Mouse (Mus musculus): ENCODE measurements around the gene Rpgrip1l.

Rpgrip1l gene

DNA sequence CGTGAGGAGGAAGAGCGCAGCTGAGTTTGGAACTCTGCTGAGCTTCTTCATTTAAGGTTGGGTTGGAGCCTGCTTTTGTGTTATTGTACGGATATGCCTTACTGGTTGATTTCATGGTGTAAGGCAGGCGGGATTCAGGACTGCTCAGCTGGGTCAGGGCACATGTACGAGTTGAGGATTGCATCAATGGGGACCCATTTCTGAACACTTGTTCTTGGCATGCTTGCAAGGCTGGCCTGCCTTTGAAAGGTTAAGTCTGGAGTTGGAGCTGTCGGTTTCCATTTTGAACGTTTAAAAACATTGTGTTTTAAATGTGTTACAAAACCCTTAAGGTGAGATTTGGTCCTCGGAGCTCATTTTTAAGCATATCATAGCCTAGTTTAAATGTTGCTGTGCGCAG lies 16.0 kb upstream of the Rpgrip1l start:
- no peak for DNase-seq (ENCODE audit: low spot score in 2 of 2)

GRCm38 (mm10) chr8:91327471-91328205 lies 14.6 kb upstream of the Rpgrip1l start:
- no peak for DNase-seq (ENCODE audit: low spot score in 2 of 2)

- DNase-seq (ENCODE audit: low spot score in 2 of 2) = no peak
Measured at GRCm38 (mm10) chr8:91326946-91327345, 13.9 kb upstream of the Rpgrip1l start.

GRCm38 (mm10) chr8:91326018-91326417 lies 13.0 kb upstream of the Rpgrip1l start:
- DNase-seq (ENCODE audit: low spot score in 2 of 2) = no peak

DNA sequence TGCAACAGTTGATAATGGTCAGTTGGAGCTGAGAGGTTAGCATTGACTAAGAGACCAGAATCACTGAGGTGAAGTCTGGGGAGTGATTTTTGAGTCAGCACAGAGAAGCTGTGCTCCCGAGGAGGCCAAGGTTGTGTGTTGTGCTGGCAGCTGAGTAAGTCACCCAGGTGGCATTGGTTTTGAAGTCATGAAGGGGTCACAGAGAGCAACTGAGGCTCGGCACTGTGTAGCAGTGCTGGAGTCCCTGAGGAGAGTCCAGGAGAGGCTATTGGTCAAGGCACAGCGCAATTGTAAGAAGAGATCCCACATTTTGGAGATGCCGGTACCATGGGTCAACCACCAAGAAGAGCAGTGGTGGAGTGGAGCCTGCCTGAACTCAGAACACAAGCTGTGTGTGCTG lies 11.9 kb upstream of the Rpgrip1l start:
- DNase-seq (ENCODE audit: low spot score in 2 of 2) = no peak

DNA sequence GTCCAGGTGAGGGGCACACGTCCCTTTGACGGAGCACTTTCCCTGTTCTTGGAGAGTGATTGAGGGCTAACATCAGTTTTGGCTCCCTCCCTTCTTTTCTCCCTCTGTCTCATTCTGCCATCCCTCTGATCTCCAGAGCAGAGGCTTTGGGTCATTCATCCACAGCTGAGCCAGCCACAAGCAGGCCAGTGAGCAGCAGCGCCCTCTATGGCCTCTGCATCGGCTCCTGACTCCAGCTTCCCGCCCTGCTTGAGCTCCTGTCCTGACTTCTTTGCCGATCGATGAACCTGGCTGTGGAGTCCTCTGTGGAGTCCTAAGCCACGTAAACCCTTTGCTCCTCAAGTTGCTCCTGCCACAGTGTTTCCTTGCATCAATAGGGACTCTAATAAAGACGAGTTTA lies 11.2 kb upstream of the Rpgrip1l start:
- no peak for DNase-seq (ENCODE audit: low spot score in 2 of 2)

DNA sequence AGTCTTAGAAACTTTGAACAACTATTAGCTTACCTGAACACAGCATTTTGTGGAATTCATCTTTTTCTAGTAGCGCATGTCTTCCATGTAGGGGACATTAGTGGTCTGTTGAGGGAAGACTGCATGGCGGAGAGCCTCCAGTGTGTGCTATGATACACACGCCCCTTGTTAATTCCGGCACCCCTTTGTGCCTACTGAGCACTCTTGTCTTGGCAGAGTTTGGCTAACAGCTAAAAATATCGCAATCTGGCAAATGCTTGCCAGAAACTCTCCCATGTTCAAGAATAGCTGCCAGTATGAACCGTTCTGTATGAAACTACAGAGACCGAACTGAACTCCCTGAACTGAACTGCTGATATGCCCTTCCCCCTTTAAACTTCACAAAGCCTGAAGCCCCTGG lies 10.4 kb upstream of the Rpgrip1l start:
- no peak for DNase-seq (ENCODE audit: low spot score in 2 of 2)

GRCm38 (mm10) chr8:91318938-91319729 lies 6.1 kb upstream of the Rpgrip1l start:
- DNase-seq (ENCODE audit: low spot score in 2 of 2) = no peak

DNA sequence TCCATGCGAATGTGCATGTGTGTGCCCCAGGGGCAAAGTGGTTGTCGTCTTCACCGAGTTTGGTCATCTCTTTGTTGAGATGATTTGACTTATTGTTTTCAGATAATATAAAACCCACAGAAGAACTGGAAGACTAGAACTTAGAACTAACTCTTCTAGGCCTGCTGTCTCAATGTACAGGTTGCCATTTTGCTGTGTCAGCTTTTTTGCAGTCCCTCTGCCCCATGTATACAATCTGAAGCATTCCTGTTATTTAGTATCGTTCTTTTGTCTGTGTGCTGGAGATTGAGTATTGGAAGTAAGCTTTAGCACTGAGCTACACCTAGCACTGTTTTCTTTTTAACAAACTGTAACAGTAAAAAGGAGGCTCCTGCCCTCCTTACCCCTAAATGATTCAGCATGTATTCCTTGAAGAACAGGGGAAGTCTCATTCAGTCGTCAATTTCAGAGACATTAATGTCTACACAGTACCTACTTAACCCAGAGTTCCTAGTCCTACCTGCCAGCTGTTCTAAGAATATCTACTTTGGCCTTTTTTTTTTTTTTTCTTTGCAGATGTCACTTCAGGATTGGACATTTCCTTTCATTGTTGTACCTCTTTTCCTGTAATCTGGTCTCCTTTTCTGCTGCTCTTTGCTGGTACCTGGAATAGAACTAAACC lies 4.6 kb upstream of the Rpgrip1l start:
- DNase-seq (ENCODE audit: low spot score in 2 of 2) = no peak

GRCm38 (mm10) chr8:91312342-91312741 lies 720 bp downstream of the Rpgrip1l start:
- no peak for DNase-seq (ENCODE audit: low spot score in 2 of 2)

GRCm38 (mm10) chr8:91304481-91305386 lies 8.3 kb downstream of the Rpgrip1l start:
- DNase-seq (ENCODE audit: low spot score in 2 of 2) = no peak

DNA sequence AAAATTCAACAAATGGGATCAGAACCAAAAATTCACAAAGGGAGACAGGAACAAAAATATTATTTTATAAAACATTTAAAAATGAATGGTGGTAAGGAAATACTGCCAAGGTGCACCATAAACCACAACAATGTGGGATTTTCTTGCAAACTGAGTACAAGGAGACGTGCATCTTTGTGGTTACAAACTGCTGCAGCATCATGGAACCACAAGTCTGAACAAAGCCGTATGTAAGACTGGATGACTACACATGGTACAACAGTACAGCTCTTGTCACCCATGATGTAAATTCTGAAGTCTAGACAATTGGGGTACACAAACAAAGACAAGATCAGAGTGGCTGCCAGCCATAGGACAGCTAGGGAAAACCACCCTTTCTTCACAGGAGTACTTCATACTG lies 14.4 kb downstream of the Rpgrip1l start:
- DNase-seq (ENCODE audit: low spot score in 2 of 2) = no peak

- DNase-seq (ENCODE audit: low spot score in 2 of 2) = no peak
Measured at GRCm38 (mm10) chr8:91295786-91296185, 17.3 kb downstream of the Rpgrip1l start.

GRCm38 (mm10) chr8:91290576-91290975 lies 22.5 kb downstream of the Rpgrip1l start:
- DNase-seq (ENCODE audit: low spot score in 2 of 2) = no peak

DNA sequence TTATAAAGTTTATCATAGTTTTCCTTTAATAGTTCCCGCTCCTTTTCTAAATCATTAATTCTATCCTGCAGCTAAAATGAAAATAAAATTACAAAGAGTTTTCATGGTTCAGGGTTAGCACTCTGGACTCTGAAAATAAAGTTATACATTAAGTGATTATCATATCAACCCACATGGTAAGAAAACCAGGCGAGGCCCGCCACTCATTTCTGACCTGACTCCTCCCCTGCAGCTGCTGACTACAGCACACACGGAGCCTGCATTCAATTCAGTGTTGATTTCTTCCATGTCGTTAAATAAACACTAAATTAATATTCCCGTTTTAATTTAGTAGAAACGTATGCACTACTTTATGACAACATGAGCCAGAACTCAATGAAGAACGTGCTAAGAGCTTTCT lies 26.8 kb downstream of the Rpgrip1l start:
- DNase-seq (ENCODE audit: low spot score in 2 of 2) = no peak

DNA sequence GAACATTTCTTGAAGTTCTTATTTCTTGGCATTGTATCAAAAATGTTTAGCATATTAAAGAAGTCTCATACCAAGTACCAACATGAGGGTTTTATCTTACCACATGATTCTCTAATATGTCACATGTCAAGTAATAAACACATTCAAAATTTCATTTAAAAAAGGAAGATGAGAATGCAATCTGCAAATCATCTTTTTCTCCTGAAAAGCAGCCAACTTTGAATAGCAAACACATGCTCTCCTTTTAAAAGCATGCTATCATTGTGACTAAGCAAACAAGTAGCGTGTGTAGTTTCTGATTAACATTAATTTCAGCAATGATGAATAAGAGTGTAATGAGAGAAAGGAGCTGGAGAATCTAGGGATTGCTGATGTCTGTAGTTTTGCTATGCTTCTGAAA lies 29.2 kb downstream of the Rpgrip1l start:
- DNase-seq (ENCODE audit: low spot score in 2 of 2) = no peak

DNA sequence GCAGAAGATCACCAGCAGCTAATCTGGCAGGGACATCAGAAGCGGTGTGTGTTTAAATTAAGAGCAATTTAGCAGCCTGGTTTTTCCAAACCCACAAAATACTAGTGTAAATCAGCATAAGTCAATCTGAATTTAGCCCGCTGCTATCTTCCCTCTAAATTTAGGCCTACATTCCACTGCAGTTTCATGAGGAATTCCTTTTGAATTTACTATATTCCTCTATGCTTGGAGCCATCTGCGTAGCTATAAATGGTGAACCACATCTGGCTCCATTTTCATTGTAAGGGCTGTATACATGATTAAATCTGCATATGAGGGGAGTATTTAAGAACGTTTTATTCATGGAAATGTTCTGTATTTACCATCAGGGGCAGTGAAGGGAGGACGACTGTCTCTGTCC lies 30.4 kb downstream of the Rpgrip1l start:
- no peak for DNase-seq (ENCODE audit: low spot score in 2 of 2)

DNA sequence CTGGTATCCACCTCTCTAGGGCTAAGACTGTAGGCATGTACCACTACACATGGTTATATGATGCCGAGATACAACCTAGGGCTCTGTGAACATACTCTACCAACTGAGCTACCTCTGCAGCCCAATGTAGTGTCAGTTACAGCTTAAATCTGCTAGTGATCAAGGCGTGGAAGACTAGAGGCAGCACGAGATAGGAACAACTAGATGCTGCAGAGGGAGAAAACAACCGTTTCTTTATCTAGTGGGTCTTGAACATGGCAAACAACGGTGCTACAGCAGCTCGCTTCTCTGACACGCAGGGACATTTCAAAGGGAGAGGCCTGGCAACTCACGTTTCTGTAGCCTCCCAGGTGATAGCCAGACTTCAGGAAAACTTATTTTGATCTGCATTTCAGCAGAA lies 31.5 kb downstream of the Rpgrip1l start:
- DNase-seq (ENCODE audit: low spot score in 2 of 2) = no peak

GRCm38 (mm10) chr8:91280467-91281212 lies 32.4 kb downstream of the Rpgrip1l start:
- no peak for DNase-seq (ENCODE audit: low spot score in 2 of 2)

DNA sequence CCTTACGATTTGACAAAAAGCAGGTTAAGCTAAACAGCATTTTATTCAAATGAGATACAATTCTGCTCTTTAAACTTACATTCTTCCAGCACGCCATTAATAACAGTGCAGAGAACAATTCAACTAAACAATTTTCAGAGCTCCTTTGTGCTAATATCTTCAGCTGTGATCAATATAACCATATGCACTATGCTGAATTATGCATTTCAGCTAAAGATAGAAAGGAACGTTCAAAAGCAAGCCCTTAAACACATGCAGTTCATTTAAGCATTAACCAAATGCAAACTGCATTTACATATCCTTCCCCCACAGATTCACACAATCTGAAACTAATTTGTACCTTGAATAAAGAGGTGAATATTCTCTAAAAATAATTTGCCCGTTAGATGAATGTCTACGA lies 35.0 kb downstream of the Rpgrip1l start:
- DNase-seq (ENCODE audit: low spot score in 2 of 2) = no peak

DNA sequence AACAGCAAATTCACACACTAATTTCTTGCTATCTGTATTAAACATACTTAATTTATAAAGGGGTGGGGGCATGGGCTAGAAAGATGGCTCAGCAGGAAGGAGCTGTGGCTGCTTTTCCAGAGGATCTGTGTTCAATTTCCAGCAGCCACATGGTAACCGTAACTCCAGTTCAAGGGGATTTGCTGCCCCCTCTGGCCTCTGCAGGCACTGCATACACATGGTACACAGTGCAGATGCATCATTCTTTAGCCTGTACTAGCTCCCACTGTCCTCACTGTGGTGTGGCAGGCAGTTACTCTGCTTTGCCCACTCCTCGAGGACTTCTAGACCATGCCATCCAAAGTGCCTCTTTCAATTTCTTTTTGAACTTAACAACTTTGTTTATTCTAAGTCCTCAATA lies 36.7 kb downstream of the Rpgrip1l start:
- DNase-seq (ENCODE audit: low spot score in 2 of 2) = peak in 1 of 2 experiments; percentile 5

Measured in spleen, postnatal 14 days (tissue).